Mouse (Mus musculus): ENCODE results near the gene Ldlrad2.

DNA sequence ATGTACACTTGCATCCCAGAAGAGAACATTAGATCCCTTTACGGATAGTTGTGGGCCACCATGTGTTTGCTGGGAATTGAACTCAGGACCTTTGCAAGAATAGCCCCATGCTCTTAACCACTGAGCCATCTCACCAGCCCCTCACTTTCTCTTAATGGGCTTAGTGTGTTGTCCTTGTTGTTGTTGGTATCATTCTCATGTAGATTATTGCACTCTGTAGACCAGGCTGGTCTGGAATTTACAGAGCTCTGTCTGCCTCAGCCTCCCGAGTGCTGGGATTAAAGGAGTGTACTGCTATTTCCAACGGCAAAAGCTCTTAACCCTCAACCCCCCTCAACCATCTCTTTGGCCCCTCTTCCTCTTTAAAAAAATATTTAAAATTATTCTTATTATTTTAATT is 15.2 kb upstream of the Ldlrad2 start:
- no peak for TF ChIP-seq TAL1 (IDR thresholded peaks at IDR 0.05; ENCODE audit: low read length)
- TF ChIP-seq GATA1 (IDR thresholded peaks at IDR 0.05; ENCODE audit: low read length), result no peak
